Mouse (Mus musculus) adrenal gland, postnatal 4 days (tissue): ENCODE results near the gene Nol12. TPM values are rescaled to one million over a fixed set of nuclear protein-coding genes. Genes with fewer than 3 reads are reported as not detected.

Experiments used
- DNase-seq, 2 experiments: peaks; one replicate each; pipeline ENCODE4 v3.0.0; 2021 to 2022; ENCODE audit warnings: low spot score in 2 of 2, mixed read lengths in 2 of 2
- total RNA-seq, 2 experiments: library from RNA; stranded (reverse); gene quantifications; 2 replicates each; pipeline ENCODE4 v1.2.3; 2021

Nol12 gene
- total RNA-seq, 2 experiments from 2014 or later = 40.0 to 47.3 TPM

DNA sequence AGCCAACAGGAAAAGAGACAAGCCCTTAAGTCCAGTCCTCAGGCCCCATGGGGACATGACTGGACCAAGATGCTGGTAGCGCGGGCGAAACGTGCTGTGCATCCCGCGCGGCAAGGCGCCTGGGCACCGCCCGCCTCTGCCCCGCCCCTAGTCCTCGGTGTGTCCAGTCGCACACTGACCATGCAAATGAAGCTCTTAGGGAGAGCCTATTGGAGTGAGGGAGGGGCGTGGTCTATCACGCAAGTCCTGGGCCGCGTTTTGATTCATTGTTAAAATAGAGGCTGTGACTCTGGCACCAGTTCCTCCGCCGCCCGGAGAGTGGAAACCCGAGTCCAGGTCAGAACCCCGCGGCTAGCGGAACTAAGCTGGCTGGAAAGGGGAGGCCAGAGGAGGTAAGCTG, 12.9 kb downstream of the Nol12 start, which contains the start of gene Triobp:
Triobp (plus strand) TSS at position 68 of the 400 bp plus-strand sequence.
- DNase-seq = peak; percentile 50 to 68

DNA sequence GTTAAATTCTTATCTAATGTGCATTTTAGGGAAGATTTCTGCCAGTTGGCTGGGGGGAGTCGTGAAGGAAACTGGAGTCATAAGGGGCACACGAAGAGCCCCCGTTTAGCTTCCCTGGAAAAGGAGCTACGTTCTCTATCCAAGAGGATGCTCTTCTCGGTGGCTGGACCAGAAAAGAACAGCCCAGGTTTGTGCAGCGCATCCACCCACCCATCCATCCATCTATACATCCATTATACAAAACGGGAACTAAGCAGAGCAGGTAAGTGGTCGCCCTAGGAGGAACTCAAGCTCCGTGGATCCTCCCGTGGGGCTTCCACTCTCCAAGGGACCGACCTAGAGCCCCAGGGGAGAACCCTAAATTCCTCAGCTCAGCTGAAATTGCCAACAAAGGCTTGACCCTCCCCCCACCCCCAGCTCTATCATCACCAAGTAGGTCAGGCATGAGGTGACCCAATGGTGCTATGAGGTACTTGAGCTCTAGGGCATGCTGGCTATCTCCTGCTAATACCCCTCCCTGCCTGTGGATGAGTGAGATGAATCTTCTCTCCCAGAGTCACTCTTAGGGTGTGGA, 13.5 kb downstream of the Nol12 start:
- DNase-seq = no peak

DNA sequence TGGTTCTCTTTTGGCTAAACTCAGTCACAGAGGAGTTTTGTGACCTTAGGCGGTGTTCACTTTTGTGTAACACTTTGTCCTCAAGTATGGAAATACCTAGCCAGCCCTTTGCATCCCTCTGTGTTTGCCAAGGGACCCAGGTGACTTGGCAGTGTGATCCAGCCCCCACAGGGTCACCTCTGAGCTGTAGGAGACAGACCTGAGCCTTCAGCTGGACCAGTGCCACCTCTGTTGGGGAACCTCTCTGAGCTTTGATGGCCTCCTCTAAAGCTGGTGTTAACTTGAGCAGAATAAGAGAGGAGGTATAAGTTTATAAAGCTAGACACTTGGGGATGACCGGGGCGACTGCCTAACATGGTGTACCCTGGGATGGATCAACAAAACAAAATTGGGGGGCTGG, 14.2 kb downstream of the Nol12 start:
- DNase-seq = no peak

DNA sequence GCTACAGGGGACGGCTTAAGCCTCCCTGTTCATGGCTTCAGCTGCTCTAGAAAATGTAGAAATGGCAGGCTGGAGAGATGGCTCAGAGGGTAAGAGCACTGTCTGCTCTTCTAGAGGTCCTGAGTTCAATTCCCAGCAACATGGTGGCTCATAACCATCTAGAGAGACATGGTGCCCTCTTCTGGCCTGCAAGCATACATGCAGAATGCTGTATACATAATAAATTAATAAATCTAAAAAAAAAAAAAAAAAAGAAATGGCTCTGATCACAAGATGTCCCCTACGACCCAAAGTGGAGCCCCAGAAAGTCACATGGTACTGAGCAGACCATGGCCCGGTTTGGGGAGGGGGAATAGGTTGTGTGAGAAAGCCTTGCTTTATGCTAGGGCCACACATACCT, 20.9 kb downstream of the Nol12 start:
- no peak for DNase-seq

DNA sequence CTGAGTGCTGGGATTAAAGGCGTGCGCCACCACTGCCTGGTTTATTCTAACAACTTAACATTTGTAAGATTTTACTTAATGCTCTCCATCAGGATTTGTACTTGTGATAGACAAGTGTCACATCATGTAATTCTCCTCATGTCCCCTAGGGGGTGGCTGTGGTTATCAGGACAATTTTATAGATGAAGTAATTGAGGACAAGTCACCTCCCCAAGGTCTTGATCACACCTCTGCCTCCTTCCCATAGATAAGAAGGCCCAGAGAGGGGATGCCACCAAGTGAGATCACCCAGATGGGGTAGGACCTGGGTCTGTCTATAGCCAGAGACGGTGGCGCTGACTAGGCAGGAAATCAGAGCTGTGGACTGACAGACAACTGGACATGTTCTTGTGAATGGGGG, 21.6 kb downstream of the Nol12 start:
- DNase-seq = no peak

DNA sequence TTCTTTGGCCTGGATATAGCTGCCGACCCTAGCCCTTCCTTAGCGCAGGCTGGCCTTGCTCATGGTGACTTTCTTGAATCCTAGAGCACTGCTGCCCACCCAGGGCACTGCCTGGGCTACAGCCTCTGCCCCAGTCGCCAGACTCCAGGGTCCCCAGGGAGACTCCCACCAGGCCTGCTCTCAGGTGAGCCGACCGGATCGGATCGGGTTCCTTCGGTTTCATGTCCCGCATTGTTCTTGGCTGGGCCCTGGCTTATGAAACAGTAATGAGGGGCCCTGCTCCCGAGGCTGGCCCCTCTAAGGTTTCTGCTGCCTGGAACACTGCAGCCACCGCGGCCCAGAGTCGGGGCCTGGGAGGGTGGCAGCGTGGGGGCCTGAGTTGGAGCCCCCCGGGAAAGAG, 22.3 kb downstream of the Nol12 start:
- no peak for DNase-seq

DNA sequence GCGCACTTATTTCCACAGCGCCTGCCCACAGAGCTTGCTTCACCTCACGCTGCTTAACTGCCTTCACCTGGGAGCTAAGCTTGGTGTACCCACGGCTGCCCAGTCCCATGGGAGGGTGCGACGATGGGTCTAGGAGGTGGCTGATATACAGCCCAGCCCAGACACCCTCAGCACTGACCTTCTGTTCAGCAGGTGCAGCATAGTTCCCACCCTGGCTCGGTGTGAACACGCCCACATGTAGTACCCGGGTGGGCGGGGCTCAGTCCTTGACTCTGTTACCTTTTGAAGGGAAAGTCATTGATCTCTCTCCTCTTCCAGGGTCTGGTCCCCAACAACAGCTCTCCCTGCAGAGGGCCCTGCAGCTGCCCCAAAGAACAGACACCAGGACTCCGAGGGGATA, 24.8 kb downstream of the Nol12 start:
- no peak for DNase-seq

DNA sequence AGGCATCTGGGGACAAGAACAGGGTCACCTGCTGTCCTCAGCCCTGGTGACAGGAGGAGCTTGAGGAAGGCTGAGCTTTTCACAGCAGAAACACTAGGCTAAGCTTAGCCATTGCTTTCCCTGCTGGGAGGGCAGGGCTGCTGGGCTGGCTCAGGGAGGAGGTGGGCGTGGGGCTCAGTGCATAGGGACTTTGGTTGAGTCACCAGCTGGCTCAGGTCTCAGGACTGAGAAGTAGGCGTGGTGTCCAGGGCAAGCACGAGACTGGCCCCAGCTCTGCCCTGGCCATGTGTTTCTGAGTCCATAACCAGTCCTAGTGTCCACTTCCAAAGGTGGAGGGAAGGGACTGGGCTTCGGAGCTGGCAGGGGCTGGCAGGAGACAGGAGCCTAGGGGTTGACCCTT, 25.4 kb downstream of the Nol12 start:
- DNase-seq = no peak

DNA sequence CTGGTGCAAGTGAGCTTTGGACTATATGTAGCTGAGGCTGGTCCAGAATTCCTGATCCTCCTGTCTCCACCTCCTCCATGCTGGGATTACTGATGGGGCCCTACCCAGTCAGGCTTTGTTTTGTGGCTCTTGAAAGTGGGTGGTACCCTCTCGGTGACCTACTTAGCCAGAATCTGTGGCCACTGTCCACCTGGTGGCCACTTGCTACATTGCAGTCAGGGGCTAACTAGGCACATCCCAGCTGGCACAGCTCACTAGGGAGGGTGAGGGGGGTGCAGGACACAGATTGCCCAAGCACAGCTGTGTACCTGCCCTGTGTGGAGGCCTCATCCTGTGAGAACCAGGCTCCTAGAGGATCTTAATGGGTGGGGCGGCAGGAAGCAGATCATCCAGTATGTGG, 28.2 kb downstream of the Nol12 start:
- peak in 1 of 2 experiments; percentile 55 for DNase-seq

DNA sequence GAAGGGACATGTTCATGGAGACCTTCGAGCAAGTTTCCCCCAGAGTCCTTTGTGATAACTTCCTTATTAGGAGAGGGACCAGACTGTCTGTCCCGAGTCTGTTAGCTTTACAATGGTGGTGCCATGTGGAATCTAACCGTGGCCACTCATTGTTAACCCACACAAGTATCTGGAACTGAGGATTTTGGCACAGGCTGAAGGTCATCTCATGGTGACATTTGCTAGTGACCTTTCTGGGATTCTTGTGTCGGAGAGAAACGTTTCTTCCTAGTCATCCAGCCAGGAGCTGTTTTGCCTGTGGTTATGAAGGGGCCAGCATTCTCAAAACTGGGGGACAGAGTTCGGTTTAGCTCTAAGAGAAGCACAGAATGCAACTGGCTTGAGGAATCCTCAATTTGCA, 36.9 kb downstream of the Nol12 start:
- DNase-seq = no peak

DNA sequence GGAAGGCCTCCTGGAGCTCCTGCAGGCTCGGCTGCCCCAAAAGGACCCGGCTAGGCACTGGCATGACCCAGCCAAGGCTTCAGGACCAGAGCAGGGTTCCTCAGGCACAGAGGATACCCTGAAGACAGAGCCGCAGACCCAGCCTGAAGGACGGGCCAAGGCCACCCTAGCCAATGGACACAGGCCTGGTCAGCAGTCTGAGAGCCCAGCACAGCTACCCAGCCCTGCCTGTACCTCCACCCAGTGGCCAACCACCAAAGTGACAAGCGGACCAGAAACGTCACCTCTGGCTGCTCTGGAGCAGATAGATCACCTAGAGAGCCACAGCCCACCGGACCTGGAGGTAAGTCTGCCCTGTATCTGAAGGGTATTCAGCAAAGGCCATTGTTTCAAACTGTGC, 39.2 kb downstream of the Nol12 start:
- DNase-seq = no peak

DNA sequence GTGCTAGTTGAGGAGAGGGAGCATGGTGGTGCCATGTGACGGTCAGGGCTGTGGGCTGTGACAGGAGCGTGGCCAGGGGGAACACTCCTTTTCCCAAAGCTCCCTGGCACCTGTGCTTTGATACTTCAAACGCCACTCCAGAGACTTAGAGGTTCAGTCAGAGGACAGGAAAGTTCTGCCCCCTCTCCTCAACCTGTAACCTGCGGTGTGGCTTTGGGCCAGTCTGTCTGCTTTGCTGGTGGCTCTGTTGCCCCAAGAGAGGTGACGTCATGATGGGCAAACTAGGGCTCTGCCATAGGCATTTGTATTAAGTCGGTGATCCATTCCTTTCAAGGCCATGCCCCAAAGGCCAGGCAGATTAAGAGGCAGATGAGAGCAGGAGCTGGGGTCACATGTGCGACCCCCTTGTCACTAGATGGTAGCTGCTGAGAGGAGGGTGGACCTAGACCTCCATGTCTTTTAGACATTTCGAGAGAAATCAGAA, 43.0 kb downstream of the Nol12 start:
- DNase-seq = no peak

DNA sequence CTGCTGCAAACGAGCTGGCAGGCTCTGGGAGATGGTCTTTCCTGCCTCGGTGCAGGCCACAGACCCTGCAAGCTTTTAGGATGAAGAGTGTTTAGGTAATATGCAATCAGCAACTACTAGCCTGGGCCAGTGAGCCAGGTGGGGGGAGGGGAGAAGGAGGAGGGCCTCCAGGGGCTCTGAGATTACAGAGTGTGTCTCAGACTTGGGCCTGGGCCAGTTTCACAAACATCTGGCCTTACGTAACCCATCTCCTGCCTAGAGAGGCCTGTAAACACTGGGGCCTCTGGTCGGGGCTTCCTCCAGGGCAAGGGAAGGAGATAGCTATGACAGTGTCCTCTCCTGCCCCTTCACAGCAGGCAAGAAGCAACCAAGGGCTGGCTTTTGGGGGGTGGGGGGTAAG, 44.1 kb downstream of the Nol12 start:
- DNase-seq = peak in 1 of 2 experiments; percentile 63

DNA sequence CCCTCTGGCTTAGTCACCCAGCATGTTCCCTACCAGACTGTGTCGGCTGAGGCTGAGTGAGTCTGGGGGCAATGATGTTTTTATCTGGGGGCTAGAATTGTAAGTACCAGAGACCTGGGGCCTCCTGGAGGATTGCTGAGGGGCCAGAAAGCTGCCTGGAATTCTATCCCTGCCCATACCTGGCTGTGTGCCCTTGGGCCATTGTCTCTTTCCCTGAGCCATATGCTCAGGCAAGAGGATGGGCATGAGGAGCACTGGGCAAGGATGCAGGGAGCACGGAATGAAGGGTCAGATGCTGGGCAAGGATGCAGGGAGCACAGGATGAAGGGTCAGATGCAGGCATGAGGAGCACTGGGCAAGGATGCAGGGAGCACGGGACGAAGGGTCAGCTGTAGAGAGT, 45.4 kb downstream of the Nol12 start:
- DNase-seq = no peak

DNA sequence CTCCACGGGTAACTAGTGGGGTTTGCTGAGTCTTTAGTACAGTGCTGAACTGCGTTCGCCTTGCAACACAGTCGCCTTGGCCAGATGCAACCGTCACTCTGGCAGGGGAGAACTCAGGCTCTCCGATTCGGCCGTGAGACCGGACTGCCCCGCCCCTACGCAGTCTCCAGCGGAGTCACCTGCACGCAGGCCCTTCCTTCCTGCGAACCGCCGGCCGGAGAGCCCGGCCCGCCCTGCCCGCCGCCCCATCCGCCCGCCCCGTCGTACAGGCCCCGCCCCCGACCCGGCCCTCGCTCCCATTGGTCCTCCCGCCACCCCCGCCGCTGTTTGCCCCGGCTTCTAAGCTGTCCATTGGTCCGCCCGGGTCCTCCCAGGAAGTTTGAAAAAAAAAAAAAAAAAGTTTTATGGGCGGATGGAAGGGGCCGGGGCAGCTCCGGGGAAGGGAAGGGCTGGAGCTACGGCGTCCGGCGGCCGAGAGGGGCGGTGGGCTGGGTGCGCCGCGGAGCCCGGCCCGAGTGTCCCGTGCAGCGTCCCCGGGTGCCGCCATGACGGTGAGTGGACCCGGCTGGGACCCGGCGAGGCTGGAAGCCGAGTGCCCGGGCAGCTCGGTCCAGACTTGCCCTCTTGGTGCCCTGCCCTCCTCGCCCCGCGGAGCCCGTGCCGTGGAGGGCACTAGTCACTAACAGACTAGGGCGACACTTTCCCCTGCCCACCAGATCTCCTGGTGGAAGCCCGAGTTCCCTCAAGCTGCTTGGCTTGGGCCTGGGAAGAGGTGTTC, 48.1 kb downstream of the Nol12 start:
- DNase-seq = peak; percentile 76 to 80

DNA sequence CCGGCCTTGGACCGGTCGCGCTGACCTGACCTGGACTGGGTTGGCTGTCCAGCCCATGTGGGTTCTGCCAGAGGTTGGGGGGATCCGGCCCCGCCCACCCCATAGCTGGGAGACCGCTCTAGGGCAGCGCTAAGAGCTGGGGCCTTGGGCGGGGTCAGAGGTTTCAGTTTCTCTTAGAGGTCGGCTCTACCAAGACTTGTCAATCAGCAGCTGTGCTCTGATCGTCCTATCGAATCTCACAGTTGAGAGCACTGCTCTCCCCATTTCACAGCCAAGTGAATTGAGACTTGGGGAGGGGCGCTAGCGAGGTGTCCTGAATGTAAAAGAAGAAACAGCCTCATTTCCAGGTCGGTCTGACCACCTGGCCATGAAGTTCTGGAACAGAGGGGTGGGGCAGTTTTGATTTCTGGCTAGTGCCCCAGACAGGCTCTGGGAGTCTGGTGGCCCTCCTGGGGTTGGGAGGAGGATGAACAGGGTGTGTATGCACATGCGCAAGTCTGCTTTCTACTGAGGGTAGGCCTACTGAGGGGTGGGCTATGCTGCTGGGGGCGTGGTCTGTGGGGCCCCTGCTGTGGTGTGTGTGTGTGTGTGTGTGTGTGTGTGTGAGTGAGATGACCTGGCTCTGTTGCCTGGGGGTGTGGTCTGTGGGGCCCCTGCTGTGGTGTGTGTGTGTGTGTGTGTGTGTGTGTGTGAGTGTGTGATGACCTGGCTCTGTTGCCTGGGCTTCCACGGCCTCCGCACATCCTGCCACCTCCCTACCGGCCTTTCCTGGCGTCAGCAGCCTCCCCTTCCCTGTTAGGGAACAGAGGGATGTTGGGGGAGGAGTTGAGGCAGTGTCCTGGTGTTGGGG, 48.9 kb downstream of the Nol12 start:
- DNase-seq = peak in 1 of 2 experiments; percentile 39

DNA sequence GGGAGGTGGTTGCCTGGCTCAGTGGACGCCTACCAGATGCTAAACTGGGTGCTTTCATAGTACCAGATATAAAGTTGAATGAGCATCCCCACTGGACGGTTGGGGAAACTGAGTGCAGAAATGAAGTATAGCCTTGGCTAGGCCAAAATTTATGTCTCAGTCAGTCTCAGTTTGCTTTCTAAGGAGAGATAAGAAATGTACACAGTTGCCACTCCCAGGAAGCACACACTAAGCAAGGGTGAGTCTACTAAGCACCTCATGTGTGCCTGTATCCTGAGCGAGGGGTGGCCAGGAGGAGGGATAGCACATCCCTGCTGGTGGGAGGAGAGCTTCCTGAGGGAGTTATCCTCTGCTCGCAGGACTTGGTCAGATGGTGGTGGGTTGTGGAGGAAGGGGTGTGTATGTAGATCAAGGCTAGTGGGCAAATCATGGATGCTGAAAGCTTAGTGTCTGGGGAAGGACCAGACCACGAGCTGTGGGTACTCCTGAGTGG, 49.6 kb downstream of the Nol12 start:
- no peak for DNase-seq

DNA sequence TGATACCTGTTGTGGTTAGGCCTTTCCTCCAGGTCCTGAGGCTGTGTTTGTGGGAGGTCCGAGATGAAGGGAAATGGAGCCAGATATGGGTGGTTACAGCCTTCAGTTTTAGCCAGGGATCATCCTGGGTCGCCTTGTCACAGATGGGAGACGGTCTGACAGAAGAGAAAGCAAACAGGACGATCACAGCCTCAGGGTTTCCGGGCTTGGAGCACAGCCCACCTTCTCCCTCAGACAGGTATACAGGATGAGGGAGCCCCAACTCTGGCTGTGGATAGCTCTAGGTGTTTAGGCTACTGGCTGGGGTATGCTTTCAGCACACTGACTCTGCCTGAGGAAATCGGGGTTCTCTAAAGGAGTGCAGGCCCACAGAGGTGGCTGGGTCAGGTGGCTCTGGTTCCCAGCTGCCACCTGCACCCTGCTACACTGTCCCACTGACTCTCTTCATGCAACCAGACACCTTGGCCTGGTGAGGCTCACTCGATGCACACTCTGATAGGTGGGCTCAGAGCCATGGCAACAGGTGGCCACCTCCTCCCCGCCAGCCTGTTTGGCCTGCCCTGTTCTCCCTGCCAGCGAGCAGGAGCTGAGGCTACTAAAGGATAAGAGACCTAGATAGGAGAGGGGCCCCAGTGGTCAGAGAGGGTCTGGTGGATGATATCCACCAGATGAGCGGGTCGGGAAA, 51.9 kb downstream of the Nol12 start:
- DNase-seq = no peak

DNA sequence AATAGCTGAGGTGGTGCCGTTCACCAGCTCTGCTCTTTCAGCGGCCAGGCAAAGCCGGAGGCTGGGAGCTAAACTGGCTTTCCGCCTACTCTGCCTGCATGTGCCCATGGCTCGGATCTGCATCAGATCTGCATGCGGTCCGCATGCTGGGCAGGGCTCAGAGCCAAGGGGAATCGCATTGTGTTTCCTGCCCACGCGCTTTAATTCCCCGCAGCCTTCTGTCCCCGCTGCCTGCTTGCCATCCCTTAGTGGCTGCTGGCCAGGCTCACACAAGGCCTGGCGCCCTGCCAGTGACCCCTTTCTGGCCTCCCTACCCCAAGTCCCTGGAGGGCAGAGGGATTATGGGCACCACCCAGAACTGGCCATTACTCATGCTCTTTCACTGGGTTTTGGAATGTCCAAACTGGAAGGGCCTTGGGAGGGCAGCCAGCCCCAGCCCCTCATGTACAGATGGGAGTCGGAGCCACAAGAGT, 53.8 kb downstream of the Nol12 start:
- DNase-seq = peak; percentile 67 to 71

DNA sequence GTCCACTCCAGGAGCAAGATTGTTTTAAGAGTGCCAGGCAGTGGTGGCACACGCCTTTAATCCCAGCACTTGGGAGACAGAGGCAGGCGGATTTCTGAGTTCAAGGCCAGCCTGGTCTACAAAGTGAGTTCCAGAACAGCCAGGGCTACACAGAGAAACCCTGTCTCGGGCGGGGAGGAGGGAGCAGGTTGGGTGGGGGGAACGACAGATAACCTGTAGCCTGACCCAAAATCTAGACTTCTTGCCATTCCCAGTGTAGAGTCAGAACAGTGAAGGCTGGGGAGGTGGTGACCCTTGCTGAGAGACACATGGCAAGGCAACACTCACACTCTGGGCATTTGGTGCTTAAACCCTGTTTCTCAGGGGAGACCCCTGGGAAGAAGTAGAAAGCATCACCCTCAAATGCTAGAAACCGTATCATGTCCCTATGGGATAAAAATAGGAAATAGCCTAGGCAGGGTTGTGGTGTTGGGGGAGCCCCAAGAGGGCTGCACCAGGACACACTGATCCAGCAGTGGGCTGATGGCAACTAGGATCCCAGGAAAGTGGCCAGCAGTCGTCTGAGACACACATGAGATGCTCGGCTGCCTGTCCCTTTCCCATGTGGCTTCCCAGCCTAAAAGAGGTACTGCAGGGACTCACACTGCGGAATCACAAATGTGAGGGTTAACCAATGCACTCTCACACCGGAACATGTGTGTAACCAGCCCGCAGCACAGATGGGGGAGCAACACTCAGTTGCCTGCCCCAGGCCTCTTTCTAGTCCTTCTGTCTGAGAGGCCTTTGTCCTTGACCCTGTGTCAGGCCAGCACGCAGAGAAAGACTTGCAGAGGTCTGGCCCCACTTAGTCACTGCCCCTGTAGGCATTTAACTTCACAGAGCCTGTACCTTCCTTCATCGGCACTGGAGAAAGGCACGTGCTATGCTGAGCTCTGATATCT, 54.7 kb downstream of the Nol12 start:
- no peak for DNase-seq
